Mouse (Mus musculus) liver, postnatal 0 days (tissue): ENCODE results near the gene Olfr1134. TPM values are rescaled to one million over a fixed set of nuclear protein-coding genes. Genes with fewer than 3 reads are reported as not detected.

Source experiments
- polyA plus RNA-seq: library from polyadenylated mRNA; unstranded; fragments of >200 nt; fragmentation: Nextera tagmentation; extraction: Ambion mirVana; gene quantifications from 2 replicates; pipeline ENCODE4 v1.2.1, GENCODE M21; 2015

Gene Olfr1134
- polyA plus RNA-seq, 1 experiment from 2014 or later = not detected

Other genes starting within 250 kb of the Olfr1134 start
- gene Olfr1123, start 241.8 kb downstream of the Olfr1134 start, polyA plus RNA-seq = not detected in 2 replicates
- not detected in 2 replicates for gene Olfr1124, start 228.2 kb downstream of the Olfr1134 start, polyA plus RNA-seq
- not detected in 2 replicates for gene Olfr1126, start 204.5 kb downstream of the Olfr1134 start, polyA plus RNA-seq
- gene Pramel7, start 161.4 kb downstream of the Olfr1134 start, polyA plus RNA-seq = not detected in 2 replicates
- not detected in 2 replicates for gene Pramel6, start 151.9 kb downstream of the Olfr1134 start, polyA plus RNA-seq
- gene Olfr153, start 126.7 kb downstream of the Olfr1134 start, polyA plus RNA-seq = not detected in 2 replicates
- not detected in 2 replicates for gene Olfr1128, start 112.9 kb downstream of the Olfr1134 start, polyA plus RNA-seq
- gene Olfr1129, start 84.6 kb downstream of the Olfr1134 start, polyA plus RNA-seq = not detected in 2 replicates
- not detected in 2 replicates for gene Olfr1130, start 52.2 kb downstream of the Olfr1134 start, polyA plus RNA-seq
- not detected in 2 replicates for gene Olfr1131, start 31.4 kb downstream of the Olfr1134 start, polyA plus RNA-seq
- gene Olfr1132, start 20.9 kb downstream of the Olfr1134 start, polyA plus RNA-seq = not detected in 2 replicates
- not detected in 2 replicates for gene Olfr1133, start 11.1 kb downstream of the Olfr1134 start, polyA plus RNA-seq
- not detected in 2 replicates for gene Olfr1135, start 15.2 kb upstream of the Olfr1134 start, polyA plus RNA-seq
- not detected in 2 replicates for gene Olfr1136, start 35.5 kb upstream of the Olfr1134 start, polyA plus RNA-seq
- gene Olfr1137, start 54.7 kb upstream of the Olfr1134 start, polyA plus RNA-seq = not detected in 2 replicates
- gene Olfr1138, start 81.5 kb upstream of the Olfr1134 start, polyA plus RNA-seq = not detected in 2 replicates
- not detected in 2 replicates for gene Olfr1140, start 85.3 kb upstream of the Olfr1134 start, polyA plus RNA-seq
- not detected in 2 replicates for gene Olfr1141, start 95.5 kb upstream of the Olfr1134 start, polyA plus RNA-seq
- gene Olfr152, start 121.0 kb upstream of the Olfr1134 start, polyA plus RNA-seq = not detected in 2 replicates
- not detected in 2 replicates for gene Olfr1143, start 142.1 kb upstream of the Olfr1134 start, polyA plus RNA-seq
- gene Olfr1145, start 151.4 kb upstream of the Olfr1134 start, polyA plus RNA-seq = not detected in 2 replicates
- not detected in 2 replicates for gene Olfr1148, start 172.1 kb upstream of the Olfr1134 start, polyA plus RNA-seq
- gene Olfr1150-ps1, start 185.5 kb upstream of the Olfr1134 start, polyA plus RNA-seq = not detected in 2 replicates
- not detected in 2 replicates for gene Olfr1151, start 197.4 kb upstream of the Olfr1134 start, polyA plus RNA-seq
- not detected in 2 replicates for gene Olfr1152, start 208.0 kb upstream of the Olfr1134 start, polyA plus RNA-seq
- gene Olfr1153, start 236.5 kb upstream of the Olfr1134 start, polyA plus RNA-seq = not detected in 2 replicates
- not detected in 2 replicates for gene Olfr1154, start 246.7 kb upstream of the Olfr1134 start, polyA plus RNA-seq